Comparison of ENCODE assay signal across 11 mouse cellular contexts in genomic region chr11:49086858-49087361, GRCm38 (mm10). TPM values are rescaled to one million over a fixed set of nuclear protein-coding genes. Genes with fewer than 3 reads are reported as not detected.
DNase-seq lines count a peak whose midpoint lies in the region; ATAC-seq and TF ChIP-seq lines count a peak whose summit lies in the region.
"Had no signal": no experiment of that assay in that cellular context is flagged by ENCODE, and none has a peak within 500 bp of the region (broad histone marks: within the 10 kb centered on the region; RNA-seq: fewer than 3 reads in every experiment).

No protein-coding gene starts in this region.

- peak overlapping the region; percentile 93 for H3K27ac ChIP-seq in kidney, adult 2 months (ENCODE audit: insufficient read depth, low read depth, low read length)
- H3K27ac ChIP-seq in CH12.LX (ENCODE audit: insufficient read depth, low read depth), result peak overlapping the region; percentile 18; the same call in 1 of the 2 replicates
- H3K27ac ChIP-seq in hindbrain, embryonic 11.5 days (ENCODE audit: low read depth, low read length), result no peak overlapping the region
- H3K27ac ChIP-seq in midbrain, embryonic 13.5 days, result no peak overlapping the region
- no peak overlapping the region for H3K27ac ChIP-seq in forebrain, embryonic 14.5 days (ENCODE audit: low read depth, low read length)
- H3K27ac ChIP-seq: midbrain, embryonic 10.5 days had no signal

- H3ac ChIP-seq in myocyte (ENCODE audit: control insufficient read depth, insufficient read length), result no peak overlapping the region

- TF ChIP-seq RAD21 in CH12.LX (IDR thresholded peaks at IDR 0.05; ENCODE audit: low read depth, low read length), result no peak

- H3K79me2 ChIP-seq in CH12.LX (replicated peaks; ENCODE audit: control insufficient read depth, extremely low read depth, insufficient read depth, poor library complexity, severe bottlenecking) (no peaks in the 10 kb centered on the region; the same call in 1 of the 2 replicates), myocyte (ENCODE audit: control insufficient read depth, insufficient read depth) (no peaks in the 10 kb centered on the region)

- no peak for TF ChIP-seq POLR2A in kidney, adult 2 months (IDR thresholded peaks at IDR 0.05; ENCODE audit: low read depth, low read length)
- TF ChIP-seq POLR2A in CH12.LX (IDR thresholded peaks at IDR 0.05; ENCODE audit: low read depth, low read length) (no peak; the same call in 1 of the 2 replicates), myocyte (IDR thresholded peaks at IDR 0.05; ENCODE audit: insufficient read length, low read depth) (no peak)

- no peak for TF ChIP-seq CTCF in kidney, adult 2 months (conservative IDR thresholded peaks at IDR 0.05; ENCODE audit: insufficient read depth, insufficient read length, low read depth, low read length)
- TF ChIP-seq CTCF in CH12.LX (conservative IDR thresholded peaks at IDR 0.05 in 1 of 2, IDR thresholded peaks at IDR 0.05 in 1 of 2; ENCODE audit: low read depth in 2 of 2, low read length in 2 of 2), result no peak

- H3K4me3 ChIP-seq in kidney, adult 2 months (ENCODE audit: insufficient read depth, low read depth, low read length), result peak overlapping the region; percentile 55
- H3K4me3 ChIP-seq in CH12.LX (replicated peaks in 1 of 3; ENCODE audit: low read depth in 2 of 3, low read length in 2 of 3, poor library complexity in 1 of 3), result peak overlapping the region; percentile 19 to 54 (median 34)
- H3K4me3 ChIP-seq in myocyte, result no peak overlapping the region
- no peak overlapping the region for H3K4me3 ChIP-seq in hindbrain, embryonic 11.5 days (ENCODE audit: low read depth, low read length)
- H3K4me3 ChIP-seq in midbrain, embryonic 13.5 days (replicated peaks), result no peak overlapping the region
- H3K4me3 ChIP-seq in forebrain, embryonic 14.5 days (ENCODE audit: low read depth, low read length), result no peak overlapping the region
- H3K4me3 ChIP-seq: midbrain, embryonic 10.5 days had no signal

- peaks cover 25% of the 10 kb centered on the region; the same call in 1 of the 2 replicates for H3K4me1 ChIP-seq in kidney, adult 2 months (ENCODE audit: control insufficient read depth, insufficient read depth, low read length)
- peaks cover 5 to 60% of the 10 kb centered on the region in 2 experiments for H3K4me1 ChIP-seq in CH12.LX (ENCODE audit: control insufficient read depth in 1 of 2, insufficient read depth in 2 of 2)
- no peaks in the 10 kb centered on the region for H3K4me1 ChIP-seq in hindbrain, embryonic 11.5 days (replicated peaks; ENCODE audit: control insufficient read depth, insufficient read depth, low read length)
- peaks cover 6% of the 10 kb centered on the region; the same call in 1 of the 2 replicates for H3K4me1 ChIP-seq in midbrain, embryonic 13.5 days (replicated peaks)
- H3K4me1 ChIP-seq in forebrain, embryonic 14.5 days (ENCODE audit: control insufficient read depth, insufficient read depth, low read length), result no peaks in the 10 kb centered on the region

- peak; percentile 61; the same call in 1 of the 2 replicates for TF ChIP-seq EP300 in CH12.LX (IDR thresholded peaks at IDR 0.05; ENCODE audit: low read length)

- H3K4me2 ChIP-seq in CH12.LX (ENCODE audit: insufficient read depth, low read depth, poor library complexity, severe bottlenecking), result peak overlapping the region; percentile 63
- H3K4me2 ChIP-seq in myocyte (ENCODE audit: low read depth), result peak overlapping the region; percentile 44
- no peak overlapping the region for H3K4me2 ChIP-seq in hindbrain, embryonic 11.5 days (replicated peaks; ENCODE audit: low read depth, low read length)
- no peak overlapping the region for H3K4me2 ChIP-seq in midbrain, embryonic 13.5 days (replicated peaks)
- no peak overlapping the region for H3K4me2 ChIP-seq in forebrain, embryonic 14.5 days (ENCODE audit: low read length)

- in situ Hi-C loops in CH12.LX (cut with MboI; ENCODE audit: low pct_ligation_motif_present, low pct_unique_long_range_greater_than_20kb, low sequenced_read_pairs), result no loop called here

- peak overlapping the region; percentile 64 for H3K9ac ChIP-seq in CH12.LX (ENCODE audit: insufficient read depth, low read depth)
- H3K9ac ChIP-seq in hindbrain, embryonic 11.5 days (ENCODE audit: low read depth, low read length), result no peak overlapping the region
- no peak overlapping the region for H3K9ac ChIP-seq in midbrain, embryonic 13.5 days (replicated peaks)
- H3K9ac ChIP-seq in forebrain, embryonic 14.5 days (ENCODE audit: low read length), result no peak overlapping the region

- no peaks in the 10 kb centered on the region for H3K27me3 ChIP-seq in kidney, adult 2 months (replicated peaks; ENCODE audit: control insufficient read depth, insufficient read depth, low read length)
- H3K27me3 ChIP-seq in CH12.LX (replicated peaks) (no peaks in the 10 kb centered on the region), myocyte (ENCODE audit: control insufficient read depth, insufficient read depth, insufficient read length) (no peaks in the 10 kb centered on the region)
- H3K27me3 ChIP-seq in hindbrain, embryonic 11.5 days (ENCODE audit: control insufficient read depth, insufficient read depth, low read length), result no peaks in the 10 kb centered on the region
- no peaks in the 10 kb centered on the region for H3K27me3 ChIP-seq in midbrain, embryonic 13.5 days
- H3K27me3 ChIP-seq in forebrain, embryonic 14.5 days (replicated peaks; ENCODE audit: control insufficient read depth, insufficient read depth, low read length), result no peaks in the 10 kb centered on the region

- peak; percentile 11 to 25; a peak in 2 of 4 replicates for ATAC-seq in hematopoietic stem cell, adult 5-6 weeks (replicated peaks in 1 of 2; ENCODE audit: insufficient read depth in 1 of 2, low FRiP score in 2 of 2, low TSS enrichment in 1 of 2, low read depth in 1 of 2, poor library complexity in 2 of 2, severe bottlenecking in 2 of 2)
- ATAC-seq in hindbrain, embryonic 11.5 days (ENCODE audit: low FRiP score), result no peak
- ATAC-seq in midbrain, embryonic 13.5 days, result no peak
- no peak for ATAC-seq in forebrain, embryonic 14.5 days

- H3K36me3 ChIP-seq in kidney, adult 2 months (ENCODE audit: control insufficient read depth, insufficient read depth, low read length), result no peaks in the 10 kb centered on the region
- H3K36me3 ChIP-seq in CH12.LX (replicated peaks in 1 of 2; ENCODE audit: control insufficient read depth in 1 of 2, insufficient read depth in 1 of 2, low read length in 1 of 2), result no peaks in the 10 kb centered on the region
- no peaks in the 10 kb centered on the region for H3K36me3 ChIP-seq in myocyte (ENCODE audit: control insufficient read depth, insufficient read depth)
- no peaks in the 10 kb centered on the region for H3K36me3 ChIP-seq in hindbrain, embryonic 11.5 days (ENCODE audit: control insufficient read depth, insufficient read depth, low read length)
- H3K36me3 ChIP-seq in midbrain, embryonic 13.5 days, result no peaks in the 10 kb centered on the region
- no peaks in the 10 kb centered on the region for H3K36me3 ChIP-seq in forebrain, embryonic 14.5 days (ENCODE audit: control insufficient read depth, insufficient read depth, low read length)
- H3K36me3 ChIP-seq: midbrain, embryonic 10.5 days had no signal

- DNase-seq in kidney, adult 2 months, result peak; percentile 23
- DNase-seq in kidney, postnatal 4 days, result no peak
- no peak for DNase-seq in CH12.LX (ENCODE audit: extremely low read depth)
- no peak for DNase-seq in hindbrain, embryonic 11.5 days (ENCODE audit: low spot score)
- DNase-seq in forebrain, embryonic 14.5 days (ENCODE audit: low spot score), result no peak
- DNase-seq: heart, postnatal 10 days; right cerebral cortex, adult 18-20 months had no signal

- dilution Hi-C loops in CH12.LX (cut with MboI; ENCODE audit: extremely low pct_ligation_motif_present, extremely low pct_unique_long_range_greater_than_20kb, low sequenced_read_pairs), result no loop called here

- 52% methylated on average over 6 of the region's 6 CpGs for WGBS in kidney, adult 2 months
- WGBS in hindbrain, embryonic 11.5 days, result 83% methylated on average over 6 of the region's 6 CpGs
- 85% methylated on average over 6 of the region's 6 CpGs for WGBS in midbrain, embryonic 13.5 days
- WGBS in forebrain, embryonic 14.5 days, result 84% methylated on average over 6 of the region's 6 CpGs

- H3K9me3 ChIP-seq in CH12.LX (replicated peaks; ENCODE audit: low read length), result no peaks in the 10 kb centered on the region
- no peaks in the 10 kb centered on the region for H3K9me3 ChIP-seq in hindbrain, embryonic 11.5 days (ENCODE audit: control insufficient read depth, low read length)
- no peaks in the 10 kb centered on the region for H3K9me3 ChIP-seq in midbrain, embryonic 13.5 days
- no peaks in the 10 kb centered on the region for H3K9me3 ChIP-seq in forebrain, embryonic 14.5 days (replicated peaks; ENCODE audit: control insufficient read depth, low read length)
- H3K9me3 ChIP-seq: midbrain, embryonic 10.5 days had no signal

RNA-seq across cellular contexts. Expression of gene Ifi47, which starts 10.5 kb away (rescaled TPM):
- 4.5 and 8.4 TPM in 2 replicates for polyA plus RNA-seq in kidney, adult 2 months (2012; rRNA removed)
- total RNA-seq in CH12.LX (2012; rRNA removed) (6.2 and 7.2 TPM in 2 replicates), CH12.LX (2014; rRNA removed) (2.3 and 2.8 TPM in 2 replicates)
- polyA plus RNA-seq in CH12.LX (2012; ENCODE audit: insufficient read length, low read depth) (2.7 and 3.2 TPM in 2 replicates), myocyte (2012; fragmentation: generic; extraction: Trizol) (1.00 TPM)
- total RNA-seq in hematopoietic stem cell, adult 5-6 weeks (2017), result 57.2 and 82.0 TPM in 2 replicates
- 0.20 and 0.71 TPM in 2 replicates for polyA plus RNA-seq in hindbrain, embryonic 11.5 days (2014; fragmentation: Nextera tagmentation; extraction: Ambion mirVana)
- polyA plus RNA-seq in midbrain, embryonic 13.5 days (2015; fragmentation: Nextera tagmentation; extraction: Ambion mirVana), result 0.39 and 0.64 TPM in 2 replicates
- 0.58 and 0.70 TPM in 2 replicates for polyA plus RNA-seq in forebrain, embryonic 14.5 days (2014; fragmentation: Nextera tagmentation; extraction: Ambion mirVana)

RNA-seq across cellular contexts. Expression of gene Tgtp2, which starts 22.9 kb away (rescaled TPM):
- 12.1 and 15.1 TPM in 2 replicates for polyA plus RNA-seq in kidney, adult 2 months (2012; rRNA removed)
- total RNA-seq in CH12.LX (2012; rRNA removed), result 0.08 TPM in 1 of 2 replicates, not detected in the other
- total RNA-seq in CH12.LX (2014; rRNA removed), result 0.07 and 0.43 TPM in 2 replicates
- polyA plus RNA-seq in CH12.LX (2012; ENCODE audit: insufficient read length, low read depth), result 0.18 TPM in 1 of 2 replicates, not detected in the other
- total RNA-seq in hematopoietic stem cell, adult 5-6 weeks (2017), result 551 and 622 TPM in 2 replicates
- 0.16 TPM for polyA plus RNA-seq in myocyte (2012; fragmentation: generic; extraction: Trizol)
- not detected in 2 replicates for polyA plus RNA-seq in hindbrain, embryonic 11.5 days (2014; fragmentation: Nextera tagmentation; extraction: Ambion mirVana)
- not detected in 2 replicates for polyA plus RNA-seq in midbrain, embryonic 13.5 days (2015; fragmentation: Nextera tagmentation; extraction: Ambion mirVana)
- polyA plus RNA-seq in forebrain, embryonic 14.5 days (2014; fragmentation: Nextera tagmentation; extraction: Ambion mirVana), result 0.06 TPM in 1 of 2 replicates, not detected in the other
- total RNA-seq: heart, postnatal 10 days had no signal
- polyA plus RNA-seq: midbrain, embryonic 10.5 days had no signal

RNA-seq across cellular contexts. Expression of gene Olfr1396, which starts 27.8 kb away (rescaled TPM):
- 2.7 and 4.1 TPM in 2 replicates for polyA plus RNA-seq in kidney, adult 2 months (2012; rRNA removed)
- total RNA-seq in CH12.LX (2012; rRNA removed) (not detected in 2 replicates), CH12.LX (2014; rRNA removed) (not detected in 2 replicates)
- polyA plus RNA-seq in CH12.LX (2012; ENCODE audit: insufficient read length, low read depth) (not detected in 2 replicates), myocyte (2012; fragmentation: generic; extraction: Trizol) (not detected)
- not detected in 2 replicates for total RNA-seq in hematopoietic stem cell, adult 5-6 weeks (2017)
- not detected in 2 replicates for polyA plus RNA-seq in hindbrain, embryonic 11.5 days (2014; fragmentation: Nextera tagmentation; extraction: Ambion mirVana)
- polyA plus RNA-seq in midbrain, embryonic 13.5 days (2015; fragmentation: Nextera tagmentation; extraction: Ambion mirVana), result not detected in 2 replicates
- polyA plus RNA-seq in forebrain, embryonic 14.5 days (2014; fragmentation: Nextera tagmentation; extraction: Ambion mirVana), result not detected in 2 replicates
- polyA plus RNA-seq: midbrain, embryonic 10.5 days had no signal

RNA-seq across cellular contexts. Expression of gene 9930111J21Rik2, which starts 35.9 kb away (rescaled TPM):
- polyA plus RNA-seq in kidney, adult 2 months (2012; rRNA removed), result 1.4 and 2.4 TPM in 2 replicates
- total RNA-seq in CH12.LX (2012; rRNA removed), result 6.9 and 9.9 TPM in 2 replicates
- total RNA-seq in CH12.LX (2014; rRNA removed), result 18.5 and 21.4 TPM in 2 replicates
- polyA plus RNA-seq in CH12.LX (2012; ENCODE audit: insufficient read length, low read depth), result 20.7 and 22.7 TPM in 2 replicates
- 35.6 and 56.0 TPM in 2 replicates for total RNA-seq in hematopoietic stem cell, adult 5-6 weeks (2017)
- 1.4 TPM for polyA plus RNA-seq in myocyte (2012; fragmentation: generic; extraction: Trizol)
- polyA plus RNA-seq in hindbrain, embryonic 11.5 days (2014; fragmentation: Nextera tagmentation; extraction: Ambion mirVana), result 0.11 and 0.42 TPM in 2 replicates
- 0.15 and 0.30 TPM in 2 replicates for polyA plus RNA-seq in midbrain, embryonic 13.5 days (2015; fragmentation: Nextera tagmentation; extraction: Ambion mirVana)
- polyA plus RNA-seq in forebrain, embryonic 14.5 days (2014; fragmentation: Nextera tagmentation; extraction: Ambion mirVana), result 0.24 and 0.37 TPM in 2 replicates

RNA-seq across cellular contexts. Expression of gene Olfr1395, which starts 55.2 kb away (rescaled TPM):
- not detected in 2 replicates for polyA plus RNA-seq in kidney, adult 2 months (2012; rRNA removed)
- total RNA-seq in CH12.LX (2012; rRNA removed) (not detected in 2 replicates), CH12.LX (2014; rRNA removed) (not detected in 2 replicates)
- polyA plus RNA-seq in CH12.LX (2012; ENCODE audit: insufficient read length, low read depth) (not detected in 2 replicates), myocyte (2012; fragmentation: generic; extraction: Trizol) (not detected)
- not detected in 2 replicates for total RNA-seq in hematopoietic stem cell, adult 5-6 weeks (2017)
- not detected in 2 replicates for polyA plus RNA-seq in hindbrain, embryonic 11.5 days (2014; fragmentation: Nextera tagmentation; extraction: Ambion mirVana)
- not detected in 2 replicates for polyA plus RNA-seq in midbrain, embryonic 13.5 days (2015; fragmentation: Nextera tagmentation; extraction: Ambion mirVana)
- polyA plus RNA-seq in forebrain, embryonic 14.5 days (2014; fragmentation: Nextera tagmentation; extraction: Ambion mirVana), result not detected in 2 replicates
- total RNA-seq: heart, postnatal 10 days had no signal
- polyA plus RNA-seq: midbrain, embryonic 10.5 days had no signal

Comparison
In these comparisons a context has a peak if more than half of its experiments do, and no peak if none do; other contexts are left out.
1. H3K27ac ChIP-seq: peak in kidney, adult 2 months (single experiment) and CH12.LX (single experiment); none in hindbrain, embryonic 11.5 days (single experiment), midbrain, embryonic 13.5 days (single experiment) and forebrain, embryonic 14.5 days (single experiment).
2. H3K4me3 ChIP-seq: peak in kidney, adult 2 months (single experiment) and CH12.LX (3 of 3); none in myocyte (single experiment), hindbrain, embryonic 11.5 days (single experiment), midbrain, embryonic 13.5 days (single experiment) and forebrain, embryonic 14.5 days (single experiment).
3. H3K4me2 ChIP-seq: peak in CH12.LX (single experiment) and myocyte (single experiment); none in hindbrain, embryonic 11.5 days (single experiment), midbrain, embryonic 13.5 days (single experiment) and forebrain, embryonic 14.5 days (single experiment).
4. ATAC-seq: peak in hematopoietic stem cell, adult 5-6 weeks (2 of 2); none in hindbrain, embryonic 11.5 days (single experiment), midbrain, embryonic 13.5 days (single experiment) and forebrain, embryonic 14.5 days (single experiment).
5. RNA of gene Tgtp2, which starts 22.9 kb away (polyA plus RNA-seq): 12.1 to 15.1 TPM in kidney, adult 2 months; 0.16 TPM in myocyte (single experiment), 0.06 TPM in forebrain, embryonic 14.5 days, 0.18 TPM in CH12.LX, not detected in hindbrain, embryonic 11.5 days and not detected in midbrain, embryonic 13.5 days; every median in the first group is over 10 times any median in the second.